Mouse (Mus musculus) adrenal gland, postnatal 36 days (tissue): ENCODE data around the gene Mturn. TPM values are rescaled to one million over a fixed set of nuclear protein-coding genes. Genes with fewer than 3 reads are reported as not detected.

Experiments
- DNase-seq, 2 experiments: peaks; one replicate each; pipeline ENCODE4 v3.0.0; 2021; ENCODE audit warnings: mixed read lengths in 1 of 2
- total RNA-seq, 2 experiments: library from RNA; stranded (reverse); gene quantifications; 2 replicates each; pipeline ENCODE4 v1.2.3; 2021

Mturn gene
- total RNA-seq, 2 experiments from 2014 or later: 12.3 to 19.2 TPM

DNA sequence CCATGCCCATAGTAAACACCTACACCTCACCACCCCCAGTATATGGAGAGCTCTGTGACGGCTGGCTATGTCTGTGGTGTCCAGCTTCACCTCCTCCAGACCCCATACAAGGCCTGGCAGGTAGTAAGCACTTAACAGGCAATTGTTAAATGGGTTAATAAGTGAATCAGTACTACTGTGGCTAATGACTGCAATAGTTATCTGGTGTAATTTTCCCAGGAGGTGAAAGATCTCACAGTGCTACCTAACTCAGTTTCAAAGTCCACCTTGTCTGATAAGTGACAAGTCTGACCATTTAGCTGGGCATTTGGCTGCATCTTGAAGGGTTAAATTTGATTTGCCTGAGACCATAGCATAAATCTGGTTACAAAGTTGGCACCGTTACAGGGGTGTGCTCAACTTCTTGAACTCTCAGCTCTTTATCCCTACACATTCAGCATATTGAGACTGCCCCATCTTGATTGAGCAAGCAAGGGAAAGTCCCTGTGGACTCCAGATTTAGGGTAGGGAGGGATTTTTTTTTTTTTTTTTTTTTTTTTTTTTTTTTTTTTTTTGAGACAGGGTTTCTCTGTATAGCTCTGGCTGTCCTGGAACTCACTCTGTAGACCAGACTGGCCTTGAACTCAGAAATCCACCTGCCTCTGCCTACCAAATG lies 48.2 kb downstream of the Mturn start:
- no peak for DNase-seq

DNA sequence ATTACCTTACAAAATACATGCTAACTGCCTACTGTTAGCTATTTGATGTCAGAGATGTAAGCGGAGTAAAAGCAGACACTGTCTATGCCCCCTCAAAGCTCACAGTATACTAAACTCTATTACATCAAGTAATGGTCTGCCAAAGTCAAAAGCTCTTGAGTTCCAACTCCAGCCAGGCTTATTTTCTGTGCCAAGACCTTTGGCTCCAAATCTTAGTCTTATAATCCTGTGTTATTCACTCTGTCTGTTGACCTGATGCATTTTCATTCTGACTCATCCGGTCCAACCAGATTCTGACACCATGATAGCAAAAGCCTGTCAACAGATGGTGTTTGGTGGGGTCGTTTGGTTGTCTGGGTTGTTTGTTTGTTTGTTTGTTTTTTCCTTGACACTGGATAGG lies 50.3 kb downstream of the Mturn start:
- DNase-seq: no peak

DNA sequence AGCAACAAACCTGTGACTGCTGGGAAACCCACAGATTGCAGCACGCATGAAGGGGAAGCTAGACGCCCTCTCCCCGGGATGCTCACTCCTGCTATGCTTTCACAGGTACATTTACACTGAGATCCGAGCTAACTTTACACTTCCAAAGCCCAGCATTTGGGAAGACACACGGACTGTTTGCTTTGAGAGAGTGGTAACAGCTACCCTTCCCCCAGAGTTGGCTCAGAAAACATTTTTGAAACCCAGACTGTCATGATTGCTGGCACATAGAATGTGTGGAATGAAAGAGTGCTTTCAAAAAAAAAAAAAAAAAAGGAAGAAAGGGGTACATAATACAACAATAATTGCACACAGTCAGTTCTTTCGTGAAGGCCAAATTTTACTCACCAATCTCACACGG lies 51.3 kb downstream of the Mturn start:
- DNase-seq: no peak

DNA sequence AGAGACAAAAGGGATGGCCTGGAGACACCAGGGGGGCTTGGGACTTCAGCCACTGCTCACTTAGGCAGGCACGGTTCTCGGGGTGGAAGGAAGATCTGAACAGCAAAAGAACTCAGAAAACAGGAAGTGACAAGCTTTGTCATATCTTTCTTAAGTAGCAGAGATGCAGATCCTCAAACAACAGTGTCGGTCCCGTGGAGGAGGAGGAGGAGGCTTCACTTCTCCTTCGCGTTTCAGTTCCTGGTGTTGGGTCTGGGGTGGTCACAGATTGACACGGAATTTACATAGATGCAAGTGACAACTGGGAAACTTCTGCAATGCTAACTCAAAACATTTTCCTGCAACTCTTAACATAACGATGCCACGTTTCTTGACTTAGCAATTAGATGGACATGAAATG lies 54.7 kb downstream of the Mturn start:
- no peak for DNase-seq

DNA sequence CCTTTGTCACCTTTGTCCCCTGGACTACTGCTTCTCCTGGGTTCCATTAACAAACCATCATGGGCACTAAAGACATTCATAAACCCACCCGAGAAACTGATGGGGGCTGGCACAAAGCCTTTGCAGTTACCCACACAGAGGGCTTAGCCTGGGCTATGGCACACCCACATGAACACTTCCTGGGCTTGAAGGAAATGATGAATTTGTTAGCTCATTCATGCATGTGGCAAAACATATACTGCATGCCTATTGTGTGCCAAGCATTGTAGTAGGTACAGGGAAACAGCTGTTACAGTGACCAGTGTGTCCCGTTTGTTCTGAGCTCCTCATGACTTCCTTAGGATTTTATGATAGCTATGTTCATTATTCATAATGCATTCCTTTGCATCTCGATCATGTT lies 55.8 kb downstream of the Mturn start:
- no peak for DNase-seq

DNA sequence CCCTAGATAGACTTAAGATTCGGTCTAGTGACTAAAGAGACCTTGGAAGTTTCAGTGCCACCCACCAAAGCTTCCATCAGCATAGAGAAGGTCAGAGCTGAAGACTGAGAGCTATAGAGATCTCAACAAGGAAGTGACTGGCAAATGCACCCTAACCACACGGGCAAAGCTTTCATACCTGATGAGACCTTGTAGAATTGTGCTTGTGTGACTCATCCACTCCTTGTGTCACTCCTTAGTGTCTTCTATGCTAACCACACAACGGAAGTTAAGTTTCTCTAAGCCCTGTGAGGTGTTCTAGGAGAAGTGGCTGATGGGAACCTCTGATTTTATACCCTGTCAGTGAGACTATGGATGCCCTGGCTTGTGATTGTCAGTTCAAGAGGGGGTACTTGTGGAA lies 56.3 kb downstream of the Mturn start:
- DNase-seq: no peak

DNA sequence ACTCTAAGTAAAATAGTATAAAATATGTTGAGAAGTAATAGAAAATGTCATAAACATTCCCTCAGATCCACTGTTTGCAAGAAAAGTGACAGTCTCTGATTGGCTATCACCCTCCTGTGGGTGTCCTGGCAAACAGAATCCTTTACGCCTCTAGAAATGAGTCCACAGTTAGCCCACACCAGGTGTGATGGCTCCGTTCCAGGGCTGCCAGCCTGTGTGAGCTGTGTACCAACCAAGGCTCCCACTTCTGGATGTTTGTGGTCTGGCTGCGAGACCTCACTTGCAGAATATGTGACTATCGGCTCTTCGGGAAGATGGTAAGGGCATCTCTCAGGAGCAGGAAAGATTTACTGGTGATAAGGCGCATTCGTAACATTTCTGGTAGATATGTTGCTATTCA lies 67.6 kb downstream of the Mturn start:
- DNase-seq: no peak

DNA sequence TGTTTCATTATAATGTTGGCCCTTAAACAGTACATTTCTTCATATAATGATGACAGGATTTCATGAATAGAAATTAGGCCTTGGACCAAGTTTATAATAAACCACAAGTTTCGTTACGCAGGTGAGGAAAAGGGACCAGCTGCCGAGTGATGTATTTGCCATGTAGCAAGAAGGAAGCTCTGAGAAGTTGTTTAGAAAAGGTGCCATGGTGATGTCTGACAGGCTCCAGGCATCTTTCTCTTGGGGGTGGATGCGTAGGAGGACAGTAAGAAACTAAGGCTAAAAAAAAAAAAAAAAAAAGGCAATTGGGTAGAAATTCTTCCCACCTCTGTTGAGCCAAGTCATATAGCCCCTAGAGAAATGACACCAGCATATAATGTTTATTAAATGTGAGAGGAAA lies 70.2 kb downstream of the Mturn start:
- no peak for DNase-seq

DNA sequence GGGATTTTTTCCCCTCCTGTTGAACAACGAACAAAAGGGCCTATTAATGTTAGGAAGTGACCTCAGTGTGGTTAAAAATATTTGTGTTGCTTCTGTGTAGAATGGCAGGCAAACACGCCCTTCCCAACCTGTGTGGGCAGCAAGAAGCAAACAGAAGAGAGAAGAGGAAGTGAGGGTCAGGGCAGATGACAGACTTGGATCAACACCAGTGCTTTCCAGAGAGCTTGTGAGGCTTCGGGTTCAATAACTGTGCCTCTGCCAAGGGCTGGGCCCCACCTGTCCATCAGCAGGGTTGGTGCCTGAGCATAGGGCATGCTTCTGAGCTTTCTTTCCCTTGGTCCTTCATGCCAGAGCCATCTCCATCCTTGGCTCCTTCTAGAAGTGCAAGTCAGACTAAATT lies 70.7 kb downstream of the Mturn start:
- no peak for DNase-seq

Other genes with a start within 250 kb of the Mturn start
- gene Scrn1, start 115.1 kb upstream of the Mturn start, total RNA-seq: 10 to 100 TPM; 31.0 to 41.6 TPM
- 10 to 100 TPM; 18.6 to 23.6 TPM for gene Plekha8, start 86.5 kb upstream of the Mturn start, total RNA-seq
- 10 to 100 TPM; 18.4 to 24.0 TPM for gene Fkbp14, start 84.3 kb upstream of the Mturn start, total RNA-seq
- gene Znrf2, start 135.3 kb downstream of the Mturn start, total RNA-seq: 10 to 100 TPM; 36.9 to 53.2 TPM